Mouse (Mus musculus): Measurements from ENCODE around the gene Gm10961.
A peak's percentile ranks its signal among the peaks of the same experiment; 100 is the strongest.
"Not testable (repeated sequence)": the region's sequence is repeated elsewhere in the genome, so short reads cannot be mapped to it uniquely, and the experiment has no call there.

Gene Gm10961

DNA sequence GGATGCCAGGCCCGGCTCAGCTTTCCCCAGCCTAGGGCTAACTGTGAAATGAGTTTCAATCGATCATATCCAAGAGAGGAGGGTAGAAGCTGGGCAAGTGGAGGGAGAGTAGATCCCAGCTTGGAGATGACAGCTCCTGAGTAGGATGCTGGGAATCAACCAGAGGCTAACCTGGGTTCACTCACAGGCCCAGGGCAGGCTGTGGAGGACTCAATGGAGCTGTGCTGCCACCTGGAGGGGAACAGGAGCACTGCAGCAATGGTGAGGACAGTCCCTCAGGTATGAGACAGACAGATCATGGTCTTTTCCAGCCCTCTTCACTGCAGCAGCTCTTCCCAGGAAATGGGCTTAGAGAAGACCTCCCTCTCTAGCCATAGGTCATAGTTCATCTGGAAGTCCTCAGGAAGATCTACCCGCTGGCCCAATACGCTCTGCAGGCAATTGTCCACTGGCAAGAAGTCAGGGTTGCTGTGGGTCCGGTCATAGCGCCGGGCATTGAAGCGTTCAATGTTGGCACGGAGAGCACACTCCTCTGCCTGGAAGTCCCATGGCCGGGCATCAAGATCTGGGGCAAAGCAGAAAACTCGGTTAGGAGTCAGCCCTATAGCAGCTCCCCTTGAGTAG lies 18.1 kb upstream of the Gm10961 start:
- peak; percentile 72 for DNase-seq (ENCODE audit: low read depth, low spot score)

DNA sequence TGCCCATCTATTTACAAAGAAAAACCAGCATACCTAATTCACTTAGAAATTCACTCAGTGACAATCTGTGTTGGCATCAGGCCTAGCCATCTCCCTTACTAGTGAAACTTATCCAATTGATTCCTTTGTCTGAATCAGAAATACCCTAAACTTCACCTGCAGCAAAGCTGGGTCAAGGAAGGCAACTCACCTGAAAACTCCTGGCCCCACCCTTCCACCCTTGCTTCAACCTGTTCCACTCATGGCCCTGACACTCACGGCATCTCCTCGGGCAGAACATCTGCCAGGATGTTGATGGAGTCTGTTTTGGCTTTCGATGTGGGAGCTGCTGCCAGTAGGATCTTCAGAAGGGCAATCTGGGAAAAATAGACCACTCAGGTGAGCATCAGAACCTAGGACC lies 13.3 kb upstream of the Gm10961 start:
- DNase-seq (ENCODE audit: low read depth, low spot score), result no peak

DNA sequence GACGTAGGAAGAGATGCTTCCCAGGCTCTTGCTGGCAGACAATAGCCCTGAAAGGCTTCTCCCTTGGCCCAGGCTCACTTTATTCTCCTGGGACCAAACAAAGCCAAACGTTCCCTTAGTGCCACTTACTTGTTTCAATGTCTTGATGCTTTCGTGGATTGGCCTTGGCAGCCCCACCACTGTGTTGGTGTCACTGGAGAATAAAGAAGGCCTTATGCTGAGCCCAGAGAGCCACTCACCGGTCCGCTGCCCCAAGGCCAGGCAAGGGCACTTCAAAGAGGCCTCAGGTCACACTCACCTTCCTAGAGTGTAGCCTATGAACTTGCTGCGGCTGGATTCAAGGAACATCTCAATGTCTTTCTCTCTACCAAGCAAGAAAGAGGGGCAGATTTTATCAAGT lies 11.2 kb upstream of the Gm10961 start:
- DNase-seq (ENCODE audit: low read depth, low spot score), result no peak

DNA sequence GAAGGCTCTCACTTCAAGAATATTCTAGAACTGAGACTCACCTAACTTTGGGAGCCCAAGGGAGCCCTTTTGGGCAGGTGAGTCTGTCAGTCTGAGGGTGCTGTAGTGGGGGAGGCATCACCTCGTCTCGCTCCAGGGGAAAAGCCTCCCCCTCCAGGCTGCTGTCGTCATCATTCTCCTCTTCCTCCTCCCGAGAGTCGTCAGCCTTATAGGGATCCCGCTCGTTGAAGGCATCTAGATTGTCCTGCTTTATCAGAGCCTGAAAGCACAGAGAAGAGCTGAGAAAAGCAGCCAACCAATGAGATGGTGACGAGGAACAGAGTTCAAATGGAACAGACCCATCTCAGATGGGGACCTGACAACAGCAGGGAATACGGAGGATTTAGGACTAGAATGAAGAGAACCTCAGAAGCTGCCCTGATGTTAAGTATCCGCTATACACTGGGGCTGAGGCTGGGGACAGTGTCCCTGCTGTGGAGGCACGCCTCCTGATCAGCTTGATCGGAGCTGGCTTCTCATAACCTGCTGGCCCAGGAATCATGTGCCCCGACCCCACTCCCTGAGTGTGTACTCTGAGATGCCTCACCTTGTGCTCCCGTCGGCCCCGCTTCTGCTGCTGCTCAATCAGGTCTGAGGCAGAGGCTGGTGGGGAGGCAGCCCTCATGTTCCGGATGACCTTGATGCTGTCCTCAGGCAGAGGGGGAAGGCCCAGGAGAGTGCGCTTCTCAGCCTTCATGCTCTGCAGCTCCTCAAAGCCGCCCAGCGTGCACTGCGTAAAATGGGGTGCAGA lies 9.6 kb upstream of the Gm10961 start:
- no peak for DNase-seq (ENCODE audit: low read depth, low spot score)

DNA sequence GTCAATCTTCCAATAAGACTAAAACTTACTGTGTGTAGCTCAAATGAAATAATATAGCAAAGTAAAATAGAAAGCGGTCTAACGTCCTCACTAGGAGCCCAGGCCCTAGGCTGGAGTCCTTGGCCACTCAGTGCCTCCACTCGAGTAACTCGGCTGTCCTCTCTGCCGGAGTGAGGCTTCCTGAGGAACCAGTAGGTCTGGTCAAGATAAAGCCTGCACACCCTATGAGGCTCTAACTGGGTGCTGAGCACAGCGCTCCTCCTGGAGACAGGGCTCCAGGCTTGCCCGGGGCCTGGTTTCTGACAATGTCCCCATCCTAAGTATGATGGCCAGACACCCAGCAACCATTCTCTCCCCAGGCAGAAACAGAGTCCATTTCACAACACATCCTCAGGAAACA lies 8.6 kb upstream of the Gm10961 start:
- DNase-seq (ENCODE audit: low read depth, low spot score), result no peak

DNA sequence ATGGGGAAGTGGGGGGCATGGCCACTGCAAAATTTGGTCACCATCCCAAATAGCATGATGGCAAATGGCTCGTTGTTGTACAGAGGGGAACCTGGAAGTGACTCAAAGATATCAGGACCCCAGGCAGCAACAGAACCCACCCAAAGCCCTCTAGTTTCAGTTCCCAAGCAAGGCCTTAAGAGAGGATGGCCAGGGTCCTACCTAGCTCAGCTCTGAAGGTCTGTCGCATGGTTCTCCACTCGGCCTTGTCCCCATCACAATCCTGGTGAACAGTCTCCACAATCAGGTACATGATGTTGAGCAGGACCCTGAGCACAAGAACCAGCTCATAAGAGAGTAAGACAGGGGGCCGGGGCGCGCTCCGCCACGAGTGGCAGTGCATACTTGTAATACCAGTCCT lies 6.7 kb upstream of the Gm10961 start:
- no peak for DNase-seq (ENCODE audit: low read depth, low spot score)

DNA sequence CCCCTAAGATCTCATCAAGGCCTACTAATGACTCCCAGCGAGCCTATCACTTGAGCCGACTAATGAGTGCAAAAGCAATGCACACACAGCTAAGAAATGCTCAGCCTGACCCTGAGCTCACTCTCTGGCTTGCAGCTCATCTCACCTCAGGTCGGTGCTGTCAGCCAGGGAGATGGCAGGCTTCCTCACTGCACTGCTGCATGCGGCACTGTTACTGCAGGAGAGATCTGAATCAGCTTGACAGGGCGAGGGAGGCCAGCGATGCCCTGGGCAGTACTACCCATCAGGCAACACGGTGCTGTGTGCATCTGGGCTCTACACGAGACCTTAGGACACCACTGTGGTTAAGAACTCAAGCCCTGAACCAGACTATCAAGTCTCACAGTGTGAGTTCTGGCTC lies 5.6 kb upstream of the Gm10961 start:
- DNase-seq (ENCODE audit: low read depth, low spot score), result no peak

DNA sequence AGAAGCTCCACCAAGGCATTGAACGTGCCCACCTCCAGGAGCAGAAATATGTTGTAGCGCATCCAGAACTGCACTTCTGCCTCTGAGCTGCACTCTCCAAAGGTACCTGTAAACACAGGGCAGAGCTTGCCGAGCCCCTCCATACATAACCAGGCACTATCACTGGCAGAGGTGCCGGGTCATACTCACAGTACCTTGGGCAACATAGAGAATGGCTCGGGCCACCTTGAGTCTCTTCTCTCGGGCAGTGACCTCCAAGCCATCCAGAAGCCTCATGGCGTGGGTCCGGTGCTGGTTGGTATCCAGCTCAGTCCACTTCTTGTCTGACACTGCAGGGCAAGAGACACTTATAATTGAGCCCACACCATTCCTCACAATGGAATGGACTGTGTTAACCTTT lies 4.4 kb upstream of the Gm10961 start:
- no peak for DNase-seq (ENCODE audit: low read depth, low spot score)

DNA sequence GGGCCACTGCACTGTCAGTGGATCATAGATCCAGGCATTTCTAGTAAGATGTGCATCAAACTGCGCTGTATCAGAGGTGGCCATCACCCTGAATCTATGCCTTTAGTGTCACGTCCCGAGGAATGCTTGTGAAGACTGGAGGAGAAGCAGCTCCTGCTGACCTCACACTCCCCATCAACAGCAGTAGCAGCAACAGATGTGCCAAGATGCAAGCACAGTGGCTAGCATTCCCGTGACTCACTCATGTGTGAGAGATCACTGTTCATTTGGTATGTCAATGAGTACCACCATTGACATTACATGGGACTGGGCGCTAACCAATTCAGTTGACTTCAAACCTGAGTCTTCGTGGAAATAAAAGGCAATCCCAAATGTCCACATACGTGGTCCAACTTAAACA lies 3.5 kb upstream of the Gm10961 start:
- DNase-seq (ENCODE audit: low read depth, low spot score), result no peak

DNA sequence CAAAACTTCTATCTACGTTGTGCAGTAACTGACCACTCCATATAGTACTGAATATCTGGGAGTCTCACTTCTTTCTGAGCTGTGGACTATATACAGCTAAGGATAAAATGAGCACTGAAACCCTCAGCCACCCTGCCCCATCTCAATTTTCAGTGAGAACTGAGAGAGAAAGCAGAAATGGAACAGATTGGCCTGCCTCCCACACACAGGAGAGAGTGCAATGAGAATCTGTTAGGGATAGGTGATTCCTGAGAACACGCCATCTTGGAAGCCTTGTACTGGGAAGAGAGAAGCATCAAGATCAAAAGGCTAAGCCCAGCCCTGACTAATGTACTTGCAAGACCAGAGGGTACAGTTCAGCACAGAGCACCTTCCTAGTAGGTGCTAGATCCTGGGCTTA lies 2.6 kb upstream of the Gm10961 start:
- DNase-seq (ENCODE audit: low read depth, low spot score), result no peak

DNA sequence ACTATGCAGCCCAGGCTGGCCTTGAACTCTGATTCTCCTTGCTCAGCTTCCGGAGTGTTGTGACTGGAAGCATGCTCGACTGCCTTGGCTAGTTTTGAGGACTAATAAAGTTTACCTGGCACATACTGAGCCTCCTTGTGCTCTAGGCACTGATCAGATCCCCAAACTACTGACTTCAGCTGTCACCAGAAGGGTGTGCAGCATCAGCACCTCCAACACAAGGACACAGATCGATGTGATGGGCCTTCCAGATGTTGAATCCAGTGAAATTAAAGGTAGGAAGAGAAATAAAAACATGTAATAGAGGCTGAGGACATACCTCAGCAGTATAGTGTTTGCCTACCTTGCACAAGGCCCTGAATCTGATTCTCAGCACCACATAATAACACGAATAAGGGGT lies 1.7 kb upstream of the Gm10961 start:
- no peak for DNase-seq (ENCODE audit: low read depth, low spot score)

DNA sequence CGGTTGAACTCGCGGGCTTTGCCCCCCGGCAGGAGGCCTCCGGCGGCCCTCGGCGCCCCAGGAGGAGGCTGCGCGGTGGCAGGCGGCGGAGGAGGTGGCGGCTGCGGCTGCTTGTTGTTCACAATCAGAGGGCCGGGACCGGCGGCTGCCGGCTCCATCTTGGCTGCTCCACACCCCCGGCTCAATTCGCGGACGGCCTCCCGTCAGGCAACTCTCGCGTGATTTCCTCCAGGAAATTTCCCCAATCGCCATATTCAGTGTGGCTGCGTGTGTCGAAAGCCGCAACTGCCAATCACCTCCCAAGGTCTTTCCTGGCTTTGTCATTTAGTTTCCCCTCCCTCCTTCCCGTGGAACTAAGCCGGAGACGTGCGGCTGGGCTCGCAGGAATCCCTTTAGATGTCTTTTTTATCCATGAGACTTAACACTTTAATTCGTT lies 419 bp downstream of the Gm10961 start, which contains the start of gene Strip1:
Gene Strip1 (minus strand): TSS at position 172 of the 436 bp plus-strand sequence.
- DNase-seq (ENCODE audit: low read depth, low spot score), result peak; percentile 95

DNA sequence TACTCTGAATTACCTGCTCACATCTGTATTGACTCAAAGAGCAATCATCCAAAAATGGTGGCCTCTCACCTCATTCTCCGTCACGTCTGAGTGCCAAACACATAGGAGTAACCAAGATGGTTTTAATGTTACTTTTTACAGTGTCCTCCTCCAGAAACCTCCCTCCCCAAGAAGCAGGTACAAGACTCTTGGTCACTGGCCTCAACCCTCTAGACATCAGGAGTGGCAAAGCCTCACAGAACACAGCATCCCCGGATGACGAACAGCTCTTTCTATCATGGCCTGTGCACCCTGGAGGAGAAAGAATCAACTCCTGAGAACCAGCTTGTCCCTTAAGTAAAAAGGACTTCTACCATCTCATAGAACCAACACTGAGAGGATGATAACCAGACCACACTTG lies 1.7 kb downstream of the Gm10961 start:
- no peak for DNase-seq (ENCODE audit: low read depth, low spot score)

DNA sequence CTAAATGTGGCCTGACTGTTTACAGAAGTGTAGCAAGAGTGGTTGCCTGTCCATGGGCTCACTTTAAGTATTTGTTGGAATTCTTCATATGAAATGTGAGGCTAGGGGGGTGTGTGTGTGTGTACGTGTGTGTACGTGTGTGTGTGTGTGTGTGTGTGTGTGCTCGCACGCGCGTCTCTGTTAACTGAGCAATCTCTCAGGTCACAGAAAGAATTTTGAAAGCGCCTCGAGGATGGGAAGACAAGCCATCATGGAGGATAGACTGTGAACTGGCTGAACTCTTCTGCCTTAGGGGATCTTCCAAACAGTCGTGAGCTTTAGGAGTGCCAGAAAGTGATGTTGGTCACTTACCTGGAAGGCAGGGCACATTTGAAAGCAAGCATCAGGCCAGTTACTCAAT lies 2.8 kb downstream of the Gm10961 start:
- DNase-seq (ENCODE audit: low read depth, low spot score), result no peak

DNA sequence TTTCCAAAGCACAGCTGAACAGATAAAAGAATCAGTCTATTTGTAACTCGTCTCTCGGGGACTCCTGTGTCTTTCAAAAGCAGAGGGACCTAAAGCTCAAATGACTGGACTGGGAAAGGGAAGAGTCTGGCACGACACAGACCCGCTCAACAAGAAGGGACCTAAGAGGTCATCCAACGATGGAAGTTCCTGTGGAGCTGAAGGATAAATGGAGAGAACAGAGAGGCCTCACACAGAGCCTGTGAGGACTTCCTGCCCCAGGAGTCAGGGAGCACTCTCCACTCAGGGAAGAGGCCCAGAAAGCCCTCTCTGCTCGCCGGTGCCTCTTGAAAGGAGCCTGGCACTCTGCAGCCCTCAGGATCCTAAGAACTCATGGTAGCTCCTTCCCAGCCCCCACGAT lies 4.7 kb downstream of the Gm10961 start:
- DNase-seq (ENCODE audit: low read depth, low spot score), result no peak

DNA sequence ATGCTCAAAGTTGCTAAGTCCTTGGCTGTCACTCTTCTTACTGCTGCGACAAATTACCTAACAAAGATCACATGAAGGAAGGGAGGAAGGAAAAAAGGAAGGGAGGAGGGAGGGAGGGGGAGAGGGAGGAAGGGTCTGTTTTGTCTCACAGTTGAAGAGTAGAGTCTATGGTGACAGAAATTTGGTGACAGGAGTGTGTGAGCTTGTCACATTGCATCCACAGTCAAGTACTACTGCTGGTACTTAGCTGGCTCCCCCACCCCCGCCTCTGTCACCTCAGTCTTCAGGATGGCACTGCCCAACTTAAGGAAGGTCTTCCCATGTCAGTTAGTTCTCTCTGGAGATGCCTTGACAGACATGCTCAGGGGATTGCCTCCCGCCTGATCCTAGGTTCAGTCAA lies 5.1 kb downstream of the Gm10961 start:
- no peak for DNase-seq (ENCODE audit: low read depth, low spot score)

DNA sequence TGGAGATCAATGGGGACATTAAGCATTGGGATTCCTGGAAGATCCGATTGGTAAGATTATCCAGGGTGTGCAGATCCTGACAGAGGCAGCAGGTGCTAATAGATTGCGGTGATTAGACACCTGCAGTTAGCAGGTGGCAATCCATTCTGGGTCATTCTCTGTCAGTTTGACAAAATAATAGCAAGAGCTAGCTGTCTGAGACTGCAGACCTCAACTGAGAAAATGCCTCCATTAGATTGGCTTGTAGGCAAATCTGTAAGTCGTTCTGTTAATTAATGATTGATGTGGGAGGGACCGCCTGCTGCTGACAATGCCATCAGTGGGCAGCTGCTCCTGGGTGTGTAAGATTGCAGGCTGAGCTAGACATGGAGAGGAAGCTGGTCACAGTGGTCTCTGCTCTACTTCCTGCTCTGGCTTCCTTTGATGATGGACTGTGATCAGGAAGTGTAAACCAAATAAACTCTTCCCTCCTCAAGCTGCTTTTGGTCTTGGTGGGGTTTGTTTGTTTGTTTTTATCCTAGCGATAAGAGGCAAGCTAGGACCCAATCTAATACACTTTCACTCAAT lies 6.6 kb downstream of the Gm10961 start:
- no peak for DNase-seq (ENCODE audit: low read depth, low spot score)

DNA sequence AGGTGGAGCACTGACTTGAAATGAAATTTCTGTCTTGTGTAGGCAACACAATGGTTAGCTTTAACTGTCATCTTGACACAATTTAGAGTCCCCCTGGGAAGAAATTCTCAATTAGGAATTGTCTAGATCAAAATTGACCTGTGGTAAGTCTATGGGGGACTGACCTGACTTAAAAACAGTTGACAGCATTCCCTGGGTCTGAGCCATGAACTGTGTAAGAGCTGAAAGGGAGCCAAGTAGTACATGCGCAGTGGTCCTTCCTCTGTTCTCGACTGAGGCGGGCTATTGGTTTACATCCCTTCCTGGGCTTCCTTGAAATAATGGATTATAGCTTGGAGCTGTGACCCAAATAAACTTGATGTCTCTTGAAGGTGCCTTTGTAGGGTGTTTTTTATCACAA lies 15.8 kb downstream of the Gm10961 start:
- no peak for DNase-seq (ENCODE audit: low read depth, low spot score)

DNA sequence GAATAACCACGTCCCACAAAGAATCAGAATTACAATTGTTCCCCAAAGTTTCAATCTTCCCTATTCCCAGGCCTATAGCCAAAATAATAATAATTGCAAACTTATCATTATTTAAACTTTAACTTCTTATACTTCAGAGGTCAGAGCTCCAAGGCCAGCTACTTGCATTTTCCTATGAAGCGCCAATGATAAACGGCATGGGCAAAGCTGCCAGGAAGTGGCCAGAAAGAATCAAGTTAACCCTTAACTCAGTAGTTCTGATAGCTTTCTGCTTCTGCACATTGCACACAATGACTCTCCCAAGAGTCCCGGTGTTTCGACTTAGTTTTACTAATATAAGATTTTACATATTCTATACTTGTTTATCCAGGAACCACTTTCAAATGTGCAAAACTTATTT lies 19.2 kb downstream of the Gm10961 start:
- DNase-seq (ENCODE audit: low read depth, low spot score), result not testable (repeated sequence)

DNA sequence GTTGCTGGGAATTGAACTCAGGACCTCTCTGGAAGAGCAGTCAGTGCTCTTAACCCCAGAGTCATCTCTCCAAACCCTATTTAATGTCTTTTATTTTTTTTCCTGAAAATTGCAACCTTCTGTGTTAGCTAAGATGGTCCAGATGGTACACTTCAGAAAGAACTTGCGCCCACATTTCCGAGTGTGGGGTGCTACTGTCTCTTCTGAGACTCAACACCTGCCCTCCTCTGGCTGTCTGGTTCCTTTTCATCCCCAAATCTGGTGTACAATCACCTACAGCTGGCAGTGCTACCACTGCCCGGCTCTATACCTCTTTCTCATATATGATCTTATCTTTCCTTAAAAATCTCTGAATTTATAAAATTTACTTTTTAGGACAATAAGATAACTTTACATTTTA lies 21.8 kb downstream of the Gm10961 start:
- DNase-seq (ENCODE audit: low read depth, low spot score), result no peak

DNA sequence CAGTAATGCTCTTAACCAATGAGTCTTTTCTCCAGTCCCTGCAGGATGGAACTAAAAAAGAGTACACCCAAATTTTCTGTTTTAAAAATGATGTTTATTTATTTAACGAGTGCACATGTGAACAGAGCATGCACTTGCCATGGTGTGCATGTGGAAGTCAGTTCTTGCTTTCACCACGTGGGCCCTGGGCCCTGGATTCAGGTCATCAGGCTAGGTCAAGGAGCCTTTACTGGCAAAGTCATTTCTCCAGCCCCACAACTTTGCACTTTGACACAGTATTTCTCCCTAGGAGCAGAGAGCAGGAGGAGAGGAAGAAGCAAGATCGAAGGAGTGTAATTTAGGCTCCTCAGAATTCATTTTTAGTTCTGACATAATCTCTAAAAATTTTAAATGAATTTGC lies 23.7 kb downstream of the Gm10961 start:
- no peak for DNase-seq (ENCODE audit: low read depth, low spot score)

DNA sequence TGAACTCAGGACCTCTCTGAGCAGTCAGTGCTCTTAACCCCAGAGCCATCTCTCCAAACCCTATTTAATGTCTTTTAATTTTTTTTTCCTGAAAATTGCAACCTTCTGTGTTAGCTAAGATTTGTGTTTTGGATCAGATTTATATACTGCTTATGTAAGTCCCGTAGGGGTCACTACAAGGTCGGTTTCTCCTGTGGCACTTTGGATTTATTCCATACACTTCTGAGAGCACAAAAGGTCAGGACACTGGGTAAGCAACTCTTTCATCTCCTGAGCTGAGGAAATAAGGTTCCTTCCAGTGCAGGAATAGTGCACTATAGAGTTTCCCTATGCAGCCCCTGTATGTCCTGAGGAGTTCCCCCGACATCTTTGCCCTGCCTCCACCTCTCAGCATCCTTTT lies 24.4 kb downstream of the Gm10961 start:
- no peak for DNase-seq (ENCODE audit: low read depth, low spot score)

DNA sequence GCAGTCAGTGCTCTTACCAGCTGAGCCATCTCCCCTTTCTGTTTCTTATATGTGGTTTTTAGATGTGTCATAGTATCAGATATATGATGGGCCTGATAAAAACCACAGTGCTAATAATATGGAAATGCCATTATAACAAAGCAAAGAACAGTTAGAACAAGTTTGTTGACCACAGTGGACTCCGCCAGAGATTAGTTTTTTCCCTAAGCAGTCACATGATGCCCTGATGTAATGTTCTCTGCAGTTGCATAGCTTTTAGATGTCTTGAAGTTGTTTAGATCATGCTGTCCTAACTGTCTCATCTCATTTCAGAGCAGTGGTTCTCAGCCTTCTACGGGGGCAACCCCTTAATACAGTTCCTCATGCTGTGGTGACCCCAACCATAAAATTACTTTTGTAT lies 25.0 kb downstream of the Gm10961 start:
- no peak for DNase-seq (ENCODE audit: low read depth, low spot score)

Data from CD4-positive, CD25-positive, alpha-beta regulatory T cell, adult 2 months (primary cell).